In genomic region chr10:99592220-99592619, GRCm38 (mm10) we compare ENCODE assay signal across 8 mouse cellular contexts.
DNase-seq lines count a peak whose midpoint lies in the region; ATAC-seq and TF ChIP-seq lines count a peak whose summit lies in the region.

No protein-coding gene starts in this region.

- TF ChIP-seq CTCF in gastrocnemius, adult 2 months (IDR thresholded peaks at IDR 0.05): no peak

- peak; percentile 57 for DNase-seq in gastrocnemius, adult 2 months
- no peak for DNase-seq in gastrocnemius, postnatal 36 days
- DNase-seq in right cerebral cortex, postnatal 10 days (ENCODE audit: low spot score in 2 of 2): peak; percentile 51 to 52
- no peak for DNase-seq in right cerebral cortex, postnatal 25 days
- DNase-seq in gastrocnemius, postnatal 25 days: peak; percentile 31
- peak; percentile 61 for DNase-seq in midbrain, embryonic 14.5 days
- no peak for DNase-seq in layer of hippocampus, postnatal 36 days
- DNase-seq in MN1 (ENCODE audit: low spot score): no peak

- 36% methylated on average over 9 of the region's 9 CpGs for WGBS in midbrain, embryonic 14.5 days

- H3K9me3 ChIP-seq in midbrain, embryonic 14.5 days (ENCODE audit: control insufficient read depth, low read length): no peaks in the 10 kb centered on the region

- H3K4me1 ChIP-seq in midbrain, embryonic 14.5 days (ENCODE audit: control insufficient read depth, insufficient read depth, low read length): no peaks in the 10 kb centered on the region

- H3K27ac ChIP-seq in gastrocnemius, adult 2 months: no peak overlapping the region
- no peak overlapping the region for H3K27ac ChIP-seq in midbrain, embryonic 14.5 days (replicated peaks; ENCODE audit: low read depth, low read length)

- H3K4me3 ChIP-seq in gastrocnemius, adult 2 months: peak overlapping the region; percentile 42
- no peak overlapping the region for H3K4me3 ChIP-seq in midbrain, embryonic 14.5 days (replicated peaks; ENCODE audit: low read depth, low read length)

- ATAC-seq in midbrain, embryonic 14.5 days (ENCODE audit: low FRiP score, low TSS enrichment): peak; percentile 68; the same call in 1 of the 2 replicates

- H3K9ac ChIP-seq in midbrain, embryonic 14.5 days (replicated peaks; ENCODE audit: low read length): no peak overlapping the region

- H3K36me3 ChIP-seq in midbrain, embryonic 14.5 days (ENCODE audit: control insufficient read depth, insufficient read depth, low read length): no peaks in the 10 kb centered on the region

- intact Hi-C loops in gastrocnemius, adult 2 months (cut with DNase I): no loop called here
- intact Hi-C loops in gastrocnemius, postnatal 36 days (cut with DNase I): no loop called here

- H3K4me2 ChIP-seq in midbrain, embryonic 14.5 days (ENCODE audit: low read length): no peak overlapping the region

- no peaks in the 10 kb centered on the region for H3K27me3 ChIP-seq in midbrain, embryonic 14.5 days (ENCODE audit: control insufficient read depth, insufficient read depth, low read length)

Comparison
In these comparisons a context has a peak if more than half of its experiments do, and no peak if none do; other contexts are left out.
1. DNase-seq: peak in gastrocnemius, adult 2 months (single experiment), right cerebral cortex, postnatal 10 days (2 of 2), gastrocnemius, postnatal 25 days (single experiment) and midbrain, embryonic 14.5 days (single experiment); none in gastrocnemius, postnatal 36 days (0 of 2), right cerebral cortex, postnatal 25 days (single experiment), layer of hippocampus, postnatal 36 days (0 of 2) and MN1 (single experiment).